Mouse (Mus musculus) CH12.LX (cell line): ENCODE data around the gene Abr. TPM values are rescaled to one million over a fixed set of nuclear protein-coding genes. Genes with fewer than 3 reads are reported as not detected.

Experiments used
- DNase-seq: peaks from one replicate; pipeline ENCODE4 v3.0.0-alpha.2; 2013; ENCODE audit errors: extremely low read depth
- H3K27ac ChIP-seq: 2 replicates; pipeline ENCODE4 v1.5.1; 2012; ENCODE audit warnings: low read depth, mild to moderate bottlenecking, control low read depth, moderate library complexity; ENCODE audit not compliant: insufficient read depth
- H3K27me3 ChIP-seq: replicated peaks from 2 replicates; pipeline ENCODE3; 2012; ENCODE audit warnings: inconsistent platforms
- H3K36me3 ChIP-seq, 2 experiments: replicated peaks in 1 of 2; 2 replicates each; pipeline versions ENCODE3 to v1.6.1; 2012; ENCODE audit warnings: inconsistent platforms in 1 of 2, low read length in 1 of 2, mild to moderate bottlenecking in 1 of 2, mixed read lengths in 1 of 2, moderate library complexity in 1 of 2; ENCODE audit not compliant: control insufficient read depth in 1 of 2, insufficient read depth in 1 of 2
- H3K4me1 ChIP-seq, 2 experiments: 2 replicates each; pipeline ENCODE4 v1.6.1; 2012; ENCODE audit warnings: inconsistent platforms in 1 of 2, moderate library complexity in 1 of 2; ENCODE audit not compliant: insufficient read depth in 2 of 2, control insufficient read depth in 1 of 2
- H3K4me2 ChIP-seq: 2 replicates; pipeline ENCODE4 v1.6.1; 2012; ENCODE audit warnings: low read depth, mild to moderate bottlenecking, control low read depth; ENCODE audit not compliant: poor library complexity, insufficient read depth, severe bottlenecking
- H3K4me3 ChIP-seq, 3 experiments: fragments of 150-350 bp in 1 of 3; sonication (generic) in 1 of 3; replicated peaks in 1 of 3; 2 replicates each; pipeline versions ENCODE3 to v1.5.1; 2011 to 2012; ENCODE audit warnings: low read depth in 2 of 3, low read length in 2 of 3, mild to moderate bottlenecking in 2 of 3, moderate library complexity in 2 of 3, control low read depth in 1 of 3, improper control_type of control experiment in 1 of 3, inconsistent platforms in 1 of 3, mixed read lengths in 1 of 3; ENCODE audit not compliant: poor library complexity in 1 of 3
- H3K79me2 ChIP-seq: replicated peaks from 2 replicates; pipeline ENCODE4 v1.6.1; 2012; ENCODE audit warnings: mild to moderate bottlenecking, moderate library complexity; ENCODE audit not compliant: control insufficient read depth, poor library complexity, insufficient read depth, severe bottlenecking; ENCODE audit errors: extremely low read depth
- H3K9ac ChIP-seq: 2 replicates; pipeline ENCODE4 v1.6.1; 2012; ENCODE audit warnings: low read depth, mild to moderate bottlenecking, control low read depth, moderate library complexity; ENCODE audit not compliant: insufficient read depth
- H3K9me3 ChIP-seq: replicated peaks from 2 replicates; pipeline ENCODE3; 2012; ENCODE audit warnings: low read length, inconsistent platforms, mixed read lengths
- CHD2 ChIP-seq: IDR thresholded peaks from 2 replicates; pipeline ENCODE4 v1.6.1; 2011; ENCODE audit warnings: low read length, improper control_type of control experiment
- CTCF ChIP-seq, 2 experiments: IDR thresholded peaks in 1 of 2; conservative IDR thresholded peaks in 1 of 2; 2 replicates each; pipeline ENCODE4 v1.5.1; 2011 to 2012; ENCODE audit warnings: low read depth in 2 of 2, low read length in 2 of 2, improper control_type of control experiment in 1 of 2, inconsistent platforms in 1 of 2, mild to moderate bottlenecking in 1 of 2, moderate library complexity in 1 of 2
- ELF1 ChIP-seq: IDR thresholded peaks from 2 replicates; pipeline ENCODE4 v1.6.1; 2014; ENCODE audit warnings: low read depth, mild to moderate bottlenecking, inconsistent platforms, low read length, improper control_type of control experiment
- EP300 ChIP-seq: IDR thresholded peaks from 2 replicates; pipeline ENCODE4 v1.6.1; 2011; ENCODE audit warnings: low read length, improper control_type of control experiment
- GABPA ChIP-seq: IDR thresholded peaks from 2 replicates; pipeline ENCODE4 v1.6.1; 2012; ENCODE audit warnings: low read depth, low read length, improper control_type of control experiment, inconsistent platforms; ENCODE audit not compliant: insufficient replicate concordance
- HCFC1 ChIP-seq: IDR thresholded peaks from 2 replicates; pipeline ENCODE4 v1.6.1; 2012; ENCODE audit warnings: low read depth, mild to moderate bottlenecking, inconsistent platforms, low read length, improper control_type of control experiment
- IRF4 ChIP-seq: IDR thresholded peaks from 2 replicates; pipeline ENCODE4 v1.6.1; 2014; ENCODE audit warnings: low read depth, mild to moderate bottlenecking, inconsistent platforms, low read length, improper control_type of control experiment
- JUN ChIP-seq: IDR thresholded peaks from 2 replicates; pipeline ENCODE4 v1.6.1; 2011; ENCODE audit warnings: low read depth, mild to moderate bottlenecking, low read length, improper control_type of control experiment, moderate library complexity; ENCODE audit not compliant: insufficient read depth
- MAFK ChIP-seq: IDR thresholded peaks from 2 replicates; pipeline ENCODE4 v1.6.1; 2011; ENCODE audit warnings: low read length, improper control_type of control experiment; ENCODE audit not compliant: insufficient replicate concordance
- MAX ChIP-seq: IDR thresholded peaks from 2 replicates; pipeline ENCODE4 v1.6.1; 2011; ENCODE audit warnings: low read length, improper control_type of control experiment
- MAZ ChIP-seq: IDR thresholded peaks from 2 replicates; pipeline ENCODE4 v1.6.1; 2012; ENCODE audit warnings: low read depth, mild to moderate bottlenecking, inconsistent platforms, low read length, improper control_type of control experiment, moderate library complexity
- MEF2A ChIP-seq: IDR thresholded peaks from 2 replicates; pipeline ENCODE4 v1.6.1; 2014; ENCODE audit warnings: low read depth, mild to moderate bottlenecking, inconsistent platforms, low read length, improper control_type of control experiment, borderline replicate concordance
- MXI1 ChIP-seq: IDR thresholded peaks from 2 replicates; pipeline ENCODE4 v1.6.1; 2011; ENCODE audit warnings: mild to moderate bottlenecking, low read depth, low read length, improper control_type of control experiment
- MYC ChIP-seq: IDR thresholded peaks from 2 replicates; pipeline ENCODE4 v1.6.1; 2011; ENCODE audit warnings: low read depth, mild to moderate bottlenecking, improper control_type of control experiment, low read length
- NELFE ChIP-seq: IDR thresholded peaks from 2 replicates; pipeline ENCODE4 v1.6.1; 2011; ENCODE audit warnings: low read depth, low read length, improper control_type of control experiment
- RCOR1 ChIP-seq: conservative IDR thresholded peaks from 2 replicates; pipeline ENCODE4 v1.6.1; 2012; ENCODE audit warnings: low read depth, mild to moderate bottlenecking, inconsistent platforms, low read length, improper control_type of control experiment
- SMC3 ChIP-seq: IDR thresholded peaks from 2 replicates; pipeline ENCODE4 v1.6.1; 2011; ENCODE audit warnings: low read depth, low read length, improper control_type of control experiment
- TBP ChIP-seq: conservative IDR thresholded peaks from 2 replicates; pipeline ENCODE4 v1.6.1; 2011; ENCODE audit warnings: low read depth, low read length, improper control_type of control experiment
- TCF12 ChIP-seq: IDR thresholded peaks from 2 replicates; pipeline ENCODE4 v1.6.1; 2014; ENCODE audit warnings: low read depth, mild to moderate bottlenecking, inconsistent platforms, low read length, improper control_type of control experiment
- UBTF ChIP-seq: IDR thresholded peaks from 2 replicates; pipeline ENCODE4 v1.6.1; 2012; ENCODE audit warnings: low read depth, mild to moderate bottlenecking, inconsistent platforms, low read length, improper control_type of control experiment, moderate library complexity
- USF2 ChIP-seq: conservative IDR thresholded peaks from 2 replicates; pipeline ENCODE4 v1.6.1; 2011; ENCODE audit warnings: low read depth, low read length, improper control_type of control experiment
- ZKSCAN1 ChIP-seq: IDR thresholded peaks from 2 replicates; pipeline ENCODE4 v1.6.1; 2012; ENCODE audit warnings: low read depth, inconsistent platforms, low read length, improper control_type of control experiment, borderline replicate concordance
- ZNF384 ChIP-seq: IDR thresholded peaks from 2 replicates; pipeline ENCODE4 v1.6.1; 2012; ENCODE audit warnings: low read depth, low read length, improper control_type of control experiment, inconsistent platforms
- dilution Hi-C: fragments of 300-500 bp; cut with MboI; formaldehyde crosslinking; loops from 2 replicates; pipeline ENCODE4 v1.14.3; 2020; ENCODE audit warnings: low sequenced_read_pairs; ENCODE audit not compliant: extremely low pct_unique_long_range_greater_than_20kb, extremely low pct_ligation_motif_present
- in situ Hi-C: fragments of 300-500 bp; cut with MboI; formaldehyde crosslinking; loops from 3 replicates; pipeline ENCODE4 v1.14.3; 2019; ENCODE audit warnings: low sequenced_read_pairs, low pct_ligation_motif_present, low pct_unique_long_range_greater_than_20kb, mixed read lengths
- polyA plus RNA-seq: library from polyadenylated mRNA; unstranded; fragments of >175 nt; gene quantifications from 2 replicates; pipeline ENCODE4 v1.2.1, GENCODE M21; 2012; ENCODE audit warnings: low read depth; ENCODE audit not compliant: insufficient read length
- total RNA-seq, 2 experiments: library from RNA; depleted of rRNA; stranded (reverse); fragments of 300-350 nt in 1 of 2; fragments of >200 nt in 1 of 2; gene quantifications; 2 replicates each; pipeline ENCODE4 v1.2.3; 2012 to 2014

Abr gene
- total and polyA plus RNA-seq, 3 experiments = 21.0 to 49.5 (median 37.4) TPM

GRCm38 (mm10) chr11:76571613-76571929, 50.5 kb downstream of the Abr start:
- Histone ChIP-seq H3K4me3 (peak overlapping the region in 2 of 3 experiments; percentile 32 to 58), H3K9ac (peak overlapping the region; percentile 39), H3K79me2 (no peaks in the 10 kb centered on the region), H3K9me3 (peaks cover 13% of the 10 kb centered on the region), H3K36me3 (no peaks in the 10 kb centered on the region), H3K27ac (no peak overlapping the region), H3K4me1 (peaks cover 20 to 80% of the 10 kb centered on the region in 2 experiments), H3K27me3 (peaks cover 6% of the 10 kb centered on the region), H3K4me2 (peak overlapping the region; percentile 55)
- in situ Hi-C loops (no loop called here), dilution Hi-C loops (no loop called here)
- DNase-seq = no peak
- no peak for TF ChIP-seq TCF12
- no peak for TF ChIP-seq ELF1
- TF ChIP-seq GABPA = no peak
- no peak for TF ChIP-seq MEF2A
- TF ChIP-seq TBP = no peak
- no peak for TF ChIP-seq EP300
- TF ChIP-seq HCFC1 = no peak
- TF ChIP-seq MXI1 = no peak
- TF ChIP-seq CHD2 = no peak
- TF ChIP-seq USF2 = no peak
- TF ChIP-seq ZNF384 = no peak
- no peak for TF ChIP-seq RCOR1
- no peak for TF ChIP-seq JUN
- TF ChIP-seq MAX = no peak
- TF ChIP-seq MAFK = no peak
- no peak for TF ChIP-seq UBTF
- no peak for TF ChIP-seq MYC
- TF ChIP-seq NELFE = no peak
- no peak for TF ChIP-seq IRF4

GRCm38 (mm10) chr11:76570741-76571612, 51.1 kb downstream of the Abr start:
- no peak for DNase-seq
- dilution Hi-C loops (no loop called here), in situ Hi-C loops (no loop called here)
- Histone ChIP-seq H3K9me3 (peaks cover 13% of the 10 kb centered on the region), H3K27ac (no peak overlapping the region), H3K36me3 (no peaks in the 10 kb centered on the region), H3K9ac (peak overlapping the region; percentile 39), H3K4me3 (peak overlapping the region in 2 of 3 experiments; percentile 32 to 58), H3K27me3 (peaks cover 6% of the 10 kb centered on the region), H3K79me2 (no peaks in the 10 kb centered on the region), H3K4me1 (peaks cover 20 to 84% of the 10 kb centered on the region in 2 experiments), H3K4me2 (peak overlapping the region; percentile 55)
- TF ChIP-seq RCOR1 = no peak
- TF ChIP-seq MAZ = no peak
- peak in 1 of 2 experiments; percentile 14; a peak in 1 of 4 replicates for TF ChIP-seq CTCF (conservative IDR thresholded peaks at IDR 0.05 in 1 of 2, IDR thresholded peaks at IDR 0.05 in 1 of 2; ENCODE audit: low read depth in 2 of 2, low read length in 2 of 2)
- no peak for TF ChIP-seq JUN
- TF ChIP-seq TCF12 = peak; percentile 18; the same call in 1 of the 2 replicates
- no peak for TF ChIP-seq ZKSCAN1
- TF ChIP-seq SMC3 = no peak
